Mouse (Mus musculus) neural tube, embryonic 14.5 days (tissue): ENCODE measurements at regions not wholly inside any gene's neighbourhood (a gene's known extent, or its start where the extent isn't known, plus 50 kb on each side); places are given as distances from the start of the nearest gene placed in this dataset.

ENCODE experiments used
- ATAC-seq: fragments of 200-750 bp; cut with Nextera tagmentation; 2 replicates; pipeline ENCODE4 v1.8.0; 2017; ENCODE audit warnings: low read depth, mild to moderate bottlenecking, moderate TSS enrichment, moderate library complexity
- H3K27ac ChIP-seq: fragments of 300-500 bp; sonication (generic); 2 replicates; pipeline ENCODE4 v1.5.1; 2014; ENCODE audit warnings: low read depth, mild to moderate bottlenecking, control low read depth, low read length, moderate library complexity, mixed read lengths
- H3K27me3 ChIP-seq: fragments of 300-500 bp; sonication (generic); 2 replicates; pipeline ENCODE4 v1.6.1; 2014; ENCODE audit warnings: low read length; ENCODE audit not compliant: control insufficient read depth, insufficient read depth
- H3K36me3 ChIP-seq: fragments of 300-500 bp; sonication (generic); 2 replicates; pipeline ENCODE4 v1.6.1; 2014; ENCODE audit warnings: low read length, mixed read lengths; ENCODE audit not compliant: control insufficient read depth, insufficient read depth
- H3K4me1 ChIP-seq: fragments of 300-500 bp; sonication (generic); 2 replicates; pipeline ENCODE4 v1.6.1; 2014; ENCODE audit warnings: low read length; ENCODE audit not compliant: control insufficient read depth, insufficient read depth
- H3K4me2 ChIP-seq: fragments of 300-500 bp; sonication (generic); 2 replicates; pipeline ENCODE4 v1.6.1; 2014; ENCODE audit warnings: mild to moderate bottlenecking, low read depth, low read length, control low read depth
- H3K4me3 ChIP-seq: fragments of 300-500 bp; sonication (generic); 2 replicates; pipeline ENCODE4 v1.5.1; 2014; ENCODE audit warnings: low read depth, low read length, control low read depth, mixed read lengths
- H3K9ac ChIP-seq: fragments of 300-500 bp; sonication (generic); replicated peaks from 2 replicates; pipeline ENCODE4 v1.6.1; 2014; ENCODE audit warnings: low read depth, mild to moderate bottlenecking, control low read depth, low read length, mixed read lengths
- H3K9me3 ChIP-seq: fragments of 300-500 bp; sonication (generic); 2 replicates; pipeline ENCODE4 v1.6.1; 2016; ENCODE audit warnings: low read length; ENCODE audit not compliant: control insufficient read depth
- WGBS: fragments of 180-500 bp; shearing (Covaris S2); extraction: QIAGEN DNeasy Blood & Tissue Kit; methylation state at CpG from one replicate; pipeline ENCODE4 v1.1.7; 2014; 5-methylcytosine and 5-hydroxymethylcytosine counted together

GRCm38 (mm10) chr3:35332534-35333272, 421.2 kb upstream of the Atp11b start:
- ATAC-seq = peak; percentile 70; the same call in 1 of the 2 replicates
- peak overlapping the region; percentile 32 for H3K4me2 ChIP-seq
- no peaks in the 10 kb centered on the region for H3K36me3 ChIP-seq
- H3K9ac ChIP-seq = no peak overlapping the region
- no peaks in the 10 kb centered on the region for H3K9me3 ChIP-seq
- WGBS = 6% methylated on average over 18 of the region's 18 CpGs
- H3K4me1 ChIP-seq = peaks cover 9% of the 10 kb centered on the region; the same call in 1 of the 2 replicates
- H3K27me3 ChIP-seq = no peaks in the 10 kb centered on the region
- H3K27ac ChIP-seq = peak overlapping the region; percentile 40
- H3K4me3 ChIP-seq = no peak overlapping the region

GRCm38 (mm10) chr3:35334017-35334416, 419.9 kb upstream of the Atp11b start:
- no peak overlapping the region for H3K27ac ChIP-seq
- no peak overlapping the region for H3K9ac ChIP-seq
- H3K27me3 ChIP-seq = no peaks in the 10 kb centered on the region
- WGBS = 34% methylated on average over 2 of the region's 2 CpGs
- no peak overlapping the region for H3K4me3 ChIP-seq
- H3K4me1 ChIP-seq = peaks cover 9% of the 10 kb centered on the region; the same call in 1 of the 2 replicates
- H3K4me2 ChIP-seq = no peak overlapping the region
- no peaks in the 10 kb centered on the region for H3K36me3 ChIP-seq
- no peak for ATAC-seq
- H3K9me3 ChIP-seq = no peaks in the 10 kb centered on the region

DNA sequence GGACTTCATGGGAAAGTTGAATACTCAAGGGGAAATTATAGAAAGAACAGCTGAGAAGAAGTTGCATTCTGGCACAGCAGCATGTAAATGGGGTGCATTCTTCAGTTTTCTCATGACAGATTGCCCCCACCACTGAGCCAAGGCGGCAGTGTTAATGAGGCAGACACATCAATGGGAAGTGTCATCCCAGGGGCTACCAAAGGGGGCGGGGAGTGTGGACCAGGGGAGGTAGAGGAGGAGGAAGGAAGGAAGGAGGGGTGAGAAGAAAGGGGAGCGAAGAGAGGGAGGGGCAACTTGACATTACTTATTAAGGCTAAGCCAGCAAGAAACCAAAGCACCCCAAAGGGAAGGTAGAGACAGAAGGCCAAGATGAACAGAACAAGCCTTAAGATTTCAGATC, 419.4 kb upstream of the Atp11b start:
- Histone ChIP-seq H3K9me3 (no peaks in the 10 kb centered on the region), H3K27me3 (no peaks in the 10 kb centered on the region), H3K36me3 (no peaks in the 10 kb centered on the region), H3K4me2 (no peak overlapping the region), H3K27ac (no peak overlapping the region), H3K9ac (no peak overlapping the region), H3K4me1 (peaks cover 9% of the 10 kb centered on the region; the same call in 1 of the 2 replicates), H3K4me3 (no peak overlapping the region)
- ATAC-seq = no peak
- 11% methylated on average over 3 of the region's 3 CpGs for WGBS

GRCm38 (mm10) chr3:35335837-35336236, 418.1 kb upstream of the Atp11b start:
- peaks cover 9% of the 10 kb centered on the region; the same call in 1 of the 2 replicates for H3K4me1 ChIP-seq
- H3K27ac ChIP-seq = no peak overlapping the region

GRCm38 (mm10) chr3:35340525-35340924, 413.4 kb upstream of the Atp11b start:
- Histone ChIP-seq H3K4me2 (peak overlapping the region; percentile 69), H3K36me3 (no peaks in the 10 kb centered on the region), H3K27me3 (no peaks in the 10 kb centered on the region; the same call in 1 of the 2 replicates), H3K27ac (peak overlapping the region; percentile 78), H3K9me3 (no peaks in the 10 kb centered on the region), H3K4me1 (peaks cover 7% of the 10 kb centered on the region; the same call in 1 of the 2 replicates), H3K9ac (peak overlapping the region; percentile 22; the same call in 1 of the 2 replicates), H3K4me3 (peak overlapping the region; percentile 18)
- 1% methylated on average over 10 of the region's 10 CpGs for WGBS
- peak; percentile 25 for ATAC-seq

More at GRCm38 (mm10) chr3:35335837-35336236, 418.1 kb upstream of the Atp11b start:
- H3K36me3 ChIP-seq = no peaks in the 10 kb centered on the region
- H3K4me2 ChIP-seq = no peak overlapping the region
- H3K4me3 ChIP-seq = no peak overlapping the region
- H3K9me3 ChIP-seq = no peaks in the 10 kb centered on the region
- WGBS = 35% methylated on average over 5 of the region's 5 CpGs
- no peak overlapping the region for H3K9ac ChIP-seq
- H3K27me3 ChIP-seq = no peaks in the 10 kb centered on the region
- no peak for ATAC-seq

DNA sequence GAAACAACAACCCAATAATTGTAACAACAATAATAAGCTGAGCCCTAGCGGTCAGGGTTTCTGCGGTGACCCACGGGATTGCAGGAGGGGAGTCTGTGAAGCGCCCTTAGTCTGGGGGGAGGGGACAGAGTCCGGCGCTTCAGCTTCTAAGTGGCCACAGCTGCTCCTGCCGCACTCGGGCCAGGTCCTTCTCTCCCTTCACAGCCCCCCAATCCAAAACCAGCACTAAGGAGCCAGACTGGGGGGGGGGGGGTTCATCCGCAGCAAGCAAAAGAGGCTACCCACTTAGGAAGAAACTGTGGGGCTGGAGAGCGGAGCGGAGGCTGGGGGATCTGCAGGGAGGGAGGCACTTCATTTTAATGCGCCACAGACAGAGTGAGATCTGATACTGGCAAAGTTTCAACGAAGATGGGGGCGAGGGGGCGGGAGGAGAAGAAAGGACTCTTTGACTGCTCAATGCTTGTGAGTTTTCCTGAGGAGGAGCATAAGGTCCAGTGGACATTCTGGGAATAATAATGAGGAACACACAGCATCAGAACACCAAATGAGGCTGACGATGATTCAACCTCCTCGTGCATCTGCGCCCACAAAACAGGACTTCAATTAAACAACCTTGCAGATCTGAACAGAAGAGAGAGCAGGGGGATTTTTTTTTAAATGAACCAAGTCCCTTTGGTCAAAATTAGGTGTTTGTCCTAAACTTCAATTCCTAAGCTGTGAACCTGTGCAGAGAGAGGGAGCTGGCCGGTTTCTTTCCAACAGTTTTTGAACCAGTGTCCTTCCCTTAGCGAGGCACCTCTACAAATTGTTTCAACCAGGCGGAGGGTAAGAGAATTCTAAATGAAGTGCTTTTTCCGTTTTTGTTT, 412.7 kb upstream of the Atp11b start:
- Histone ChIP-seq H3K27ac (peak overlapping the region; percentile 78), H3K36me3 (no peaks in the 10 kb centered on the region), H3K9ac (peak overlapping the region; percentile 22; the same call in 1 of the 2 replicates), H3K4me1 (peaks cover 7% of the 10 kb centered on the region; the same call in 1 of the 2 replicates), H3K4me2 (peak overlapping the region; percentile 69), H3K27me3 (no peaks in the 10 kb centered on the region; the same call in 1 of the 2 replicates), H3K9me3 (no peaks in the 10 kb centered on the region), H3K4me3 (peak overlapping the region; percentile 18)
- ATAC-seq = peak; percentile 91
- WGBS = 1% methylated on average over 22 of the region's 22 CpGs

DNA sequence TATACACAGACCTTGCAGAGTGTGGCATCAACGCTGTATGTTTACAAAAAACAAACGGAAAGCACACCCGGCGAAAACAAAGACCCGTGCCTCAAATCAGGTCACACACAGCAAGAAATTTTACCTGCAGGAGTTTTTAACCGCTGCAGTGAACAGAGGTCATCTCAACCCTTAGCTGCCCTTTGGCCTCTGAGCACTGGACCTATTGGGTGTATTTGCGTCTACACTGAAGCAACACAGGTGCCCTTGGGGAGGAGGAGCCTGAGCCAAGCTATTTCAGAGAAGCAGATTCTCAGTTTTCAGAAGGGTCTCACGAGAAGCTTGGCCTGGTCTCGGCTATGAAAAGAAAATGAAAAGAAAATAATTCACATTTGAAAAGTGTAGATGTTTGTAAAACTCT, 412.1 kb upstream of the Atp11b start:
- Histone ChIP-seq H3K27ac (peak overlapping the region; percentile 75), H3K4me1 (peaks cover 7% of the 10 kb centered on the region; the same call in 1 of the 2 replicates), H3K36me3 (no peaks in the 10 kb centered on the region), H3K4me2 (peak overlapping the region; percentile 69), H3K9me3 (no peaks in the 10 kb centered on the region), H3K4me3 (no peak overlapping the region), H3K9ac (0 out of 2 replicates have a peak overlapping the region, but pooled peaks have one; percentile 21), H3K27me3 (no peaks in the 10 kb centered on the region; the same call in 1 of the 2 replicates)
- WGBS = 7% methylated on average over 9 of the region's 9 CpGs
- no peak for ATAC-seq

DNA sequence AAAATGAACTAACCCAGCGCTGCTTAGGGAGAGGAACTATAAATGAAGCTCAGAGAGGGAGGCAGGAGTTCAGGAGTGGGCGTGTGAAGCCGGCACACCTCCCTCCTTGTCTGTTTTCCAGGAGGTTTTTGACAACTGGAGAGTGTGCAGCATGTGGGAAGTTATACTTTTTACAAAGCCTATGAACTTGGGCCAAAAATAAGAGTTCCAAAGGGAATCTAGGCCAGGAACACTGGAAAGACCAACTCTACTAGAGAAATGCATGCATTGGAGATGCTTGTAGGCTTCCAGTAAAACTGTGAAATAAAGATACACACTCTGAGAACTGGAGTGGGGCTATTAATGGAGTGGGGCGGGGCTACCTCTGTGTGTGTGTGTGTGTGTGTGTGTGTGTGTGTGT, 411.3 kb upstream of the Atp11b start:
- no peak for ATAC-seq
- H3K4me1 ChIP-seq = peaks cover 7% of the 10 kb centered on the region; the same call in 1 of the 2 replicates
- no peaks in the 10 kb centered on the region; the same call in 1 of the 2 replicates for H3K27me3 ChIP-seq
- no peak overlapping the region for H3K4me2 ChIP-seq
- no peaks in the 10 kb centered on the region for H3K9me3 ChIP-seq
- WGBS = 41% methylated on average over 4 of the region's 4 CpGs
- no peak overlapping the region; the same call in 1 of the 2 replicates for H3K27ac ChIP-seq
- H3K4me3 ChIP-seq = no peak overlapping the region
- no peaks in the 10 kb centered on the region for H3K36me3 ChIP-seq
- H3K9ac ChIP-seq = no peak overlapping the region
